Mouse (Mus musculus): ENCODE results near the gene Ms4a8a.
A peak's percentile ranks its signal among the peaks of the same experiment; 100 is the strongest.
"Not testable (repeated sequence)": the region's sequence is repeated elsewhere in the genome, so short reads cannot be mapped to it uniquely, and the experiment has no call there.

Ms4a8a gene

GRCm38 (mm10) chr19:11080934-11081333 lies at the start of gene Ms4a8a:
Gene Ms4a8a, minus strand, starts transcription at chr19:11081102.
- no peak for DNase-seq (ENCODE audit: low read depth)

GRCm38 (mm10) chr19:11129702-11130101 lies 48.8 kb upstream of the Ms4a8a start:
- no peak for DNase-seq (ENCODE audit: low read depth)

GRCm38 (mm10) chr19:11121016-11121420 lies 40.1 kb upstream of the Ms4a8a start:
- DNase-seq (ENCODE audit: low read depth) = not testable (repeated sequence)

- no peak for DNase-seq (ENCODE audit: low read depth)
These were observed 38.4 kb upstream of the Ms4a8a start for GRCm38 (mm10) chr19:11119338-11119737.

- DNase-seq (ENCODE audit: low read depth) = no peak
These were observed 26.8 kb upstream of the Ms4a8a start for GRCm38 (mm10) chr19:11107746-11108145.

GRCm38 (mm10) chr19:11101880-11102279 lies 21.0 kb upstream of the Ms4a8a start:
- no peak for DNase-seq (ENCODE audit: low read depth)

GRCm38 (mm10) chr19:11098401-11098800 lies 17.5 kb upstream of the Ms4a8a start:
- no peak for DNase-seq (ENCODE audit: low read depth)

- not testable (repeated sequence) for DNase-seq (ENCODE audit: low read depth)
These were observed 11.2 kb upstream of the Ms4a8a start for GRCm38 (mm10) chr19:11092131-11092530.

GRCm38 (mm10) chr19:11070364-11070763 lies 10.5 kb downstream of the Ms4a8a start:
- no peak for DNase-seq (ENCODE audit: low read depth)

- no peak for DNase-seq (ENCODE audit: low read depth)
These were observed 15.6 kb downstream of the Ms4a8a start for GRCm38 (mm10) chr19:11065202-11065875.

GRCm38 (mm10) chr19:11060900-11061299 lies 20.0 kb downstream of the Ms4a8a start:
- no peak for DNase-seq (ENCODE audit: low read depth)

GRCm38 (mm10) chr19:11059967-11060366 lies 20.9 kb downstream of the Ms4a8a start:
- DNase-seq (ENCODE audit: low read depth) = no peak

GRCm38 (mm10) chr19:11055700-11056099 lies 25.2 kb downstream of the Ms4a8a start:
- not testable (repeated sequence) for DNase-seq (ENCODE audit: low read depth)

- DNase-seq (ENCODE audit: low read depth) = no peak
These were observed 27.6 kb downstream of the Ms4a8a start for GRCm38 (mm10) chr19:11053277-11053676.

GRCm38 (mm10) chr19:11052877-11053276 lies 28.0 kb downstream of the Ms4a8a start:
- DNase-seq (ENCODE audit: low read depth) = no peak

GRCm38 (mm10) chr19:11050286-11050685 lies 30.6 kb downstream of the Ms4a8a start:
- DNase-seq (ENCODE audit: low read depth) = no peak

GRCm38 (mm10) chr19:11049426-11049825 lies 31.5 kb downstream of the Ms4a8a start:
- no peak for DNase-seq (ENCODE audit: low read depth)

- DNase-seq (ENCODE audit: low read depth) = no peak
These were observed 32.4 kb downstream of the Ms4a8a start for GRCm38 (mm10) chr19:11048503-11048902.

GRCm38 (mm10) chr19:11048009-11048408 lies 32.9 kb downstream of the Ms4a8a start:
- DNase-seq (ENCODE audit: low read depth) = no peak

- peak; percentile 35 for DNase-seq (ENCODE audit: low read depth)
These were observed 35.7 kb downstream of the Ms4a8a start for GRCm38 (mm10) chr19:11044996-11045711.

- no peak for DNase-seq (ENCODE audit: low read depth)
These were observed 36.3 kb downstream of the Ms4a8a start for GRCm38 (mm10) chr19:11044671-11044995.

- DNase-seq (ENCODE audit: low read depth) = no peak
These were observed 43.3 kb downstream of the Ms4a8a start for GRCm38 (mm10) chr19:11037570-11037969.

GRCm38 (mm10) chr19:11022382-11022781 lies 58.5 kb downstream of the Ms4a8a start:
- no peak for DNase-seq (ENCODE audit: low read depth)

- DNase-seq (ENCODE audit: low read depth) = no peak
These were observed 63.0 kb downstream of the Ms4a8a start, which contains the start of gene Ms4a18 for GRCm38 (mm10) chr19:11017891-11018290. Gene Ms4a18, minus strand, starts transcription at chr19:11018031.
